Mouse (Mus musculus): ENCODE results near the gene Zg16.
A peak's percentile ranks its signal among the peaks of the same experiment; 100 is the strongest.

Zg16 gene

DNA sequence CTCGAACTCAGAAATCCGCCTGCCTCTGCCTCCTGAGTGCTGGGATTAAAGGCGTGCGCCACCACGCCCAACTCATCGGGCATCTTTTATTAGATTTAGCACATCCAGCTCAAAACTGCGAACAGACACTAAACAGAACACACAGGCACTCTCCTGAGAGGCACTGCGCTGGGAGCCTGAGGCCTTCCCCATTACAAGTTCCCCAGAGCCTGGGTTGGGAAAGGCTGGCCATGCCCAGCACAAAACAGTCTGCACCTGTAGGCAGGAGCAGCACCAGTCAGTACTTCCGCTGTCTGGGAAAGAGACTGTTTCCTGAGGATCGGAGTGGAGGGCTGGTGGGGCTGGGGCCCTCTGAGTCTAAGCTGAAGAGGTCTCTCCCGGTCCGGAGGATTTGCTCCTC, 72.1 kb downstream of the Zg16 start:
- no peaks in the 10 kb centered on the region; the same call in 1 of the 2 replicates for H3K36me3 ChIP-seq (ENCODE audit: control insufficient read depth, insufficient read depth, low read length, poor library complexity, severe bottlenecking)
- DNase-seq (ENCODE audit: low read depth, low spot score), result no peak
- H3K27me3 ChIP-seq (ENCODE audit: control insufficient read depth, insufficient read depth, low read length, poor library complexity, severe bottlenecking), result no peaks in the 10 kb centered on the region

DNA sequence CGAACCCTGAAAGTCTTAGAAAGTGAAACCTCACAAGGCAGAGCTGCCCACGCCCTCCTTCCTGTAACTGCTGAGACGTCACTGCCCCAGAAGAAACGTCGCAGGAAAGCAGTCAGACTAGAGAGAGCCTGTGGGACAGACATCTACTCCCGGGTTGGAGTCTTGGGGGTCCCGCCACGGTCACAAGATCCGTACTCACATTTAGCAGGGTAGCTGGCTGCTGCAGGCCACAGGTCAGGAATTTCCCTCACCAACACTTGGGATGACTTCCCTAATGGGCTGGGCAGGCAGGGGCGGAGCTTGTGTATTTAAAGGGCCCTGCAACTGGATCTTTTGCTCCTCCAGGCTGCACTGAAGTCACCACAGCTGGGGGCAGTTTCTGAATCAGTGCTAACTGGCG, 72.8 kb downstream of the Zg16 start, which contains the start of gene Mvp:
Mvp (minus strand) TSS at position 302 of the 400 bp plus-strand sequence.
- H3K27me3 ChIP-seq (ENCODE audit: control insufficient read depth, insufficient read depth, low read length, poor library complexity, severe bottlenecking), result no peaks in the 10 kb centered on the region
- DNase-seq (ENCODE audit: low read depth, low spot score), result peak; percentile 75
- no peaks in the 10 kb centered on the region; the same call in 1 of the 2 replicates for H3K36me3 ChIP-seq (ENCODE audit: control insufficient read depth, insufficient read depth, low read length, poor library complexity, severe bottlenecking)

DNA sequence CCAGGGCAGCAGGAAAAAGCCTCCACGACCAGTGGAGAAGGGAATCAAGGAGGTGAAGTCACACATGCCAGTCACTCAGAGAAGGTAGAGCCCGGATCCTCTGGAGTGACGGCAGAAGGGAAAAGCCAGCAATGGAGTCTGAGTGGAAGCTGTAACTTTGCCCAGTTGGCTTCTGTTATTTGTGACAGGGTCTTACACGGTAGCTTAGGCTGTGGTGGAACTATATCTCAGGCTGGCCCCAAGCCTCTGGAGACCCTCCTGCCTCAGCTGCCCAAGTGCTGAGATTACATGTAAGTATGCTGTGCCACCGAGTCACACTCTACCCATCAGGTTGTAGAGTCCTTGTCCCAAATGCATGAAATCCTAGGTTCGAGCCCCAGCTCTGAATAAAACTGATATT, 73.7 kb downstream of the Zg16 start:
- DNase-seq (ENCODE audit: low read depth, low spot score), result no peak
- H3K27me3 ChIP-seq (ENCODE audit: control insufficient read depth, insufficient read depth, low read length, poor library complexity, severe bottlenecking), result no peaks in the 10 kb centered on the region
- H3K36me3 ChIP-seq (ENCODE audit: control insufficient read depth, insufficient read depth, low read length, poor library complexity, severe bottlenecking), result no peaks in the 10 kb centered on the region; the same call in 1 of the 2 replicates

DNA sequence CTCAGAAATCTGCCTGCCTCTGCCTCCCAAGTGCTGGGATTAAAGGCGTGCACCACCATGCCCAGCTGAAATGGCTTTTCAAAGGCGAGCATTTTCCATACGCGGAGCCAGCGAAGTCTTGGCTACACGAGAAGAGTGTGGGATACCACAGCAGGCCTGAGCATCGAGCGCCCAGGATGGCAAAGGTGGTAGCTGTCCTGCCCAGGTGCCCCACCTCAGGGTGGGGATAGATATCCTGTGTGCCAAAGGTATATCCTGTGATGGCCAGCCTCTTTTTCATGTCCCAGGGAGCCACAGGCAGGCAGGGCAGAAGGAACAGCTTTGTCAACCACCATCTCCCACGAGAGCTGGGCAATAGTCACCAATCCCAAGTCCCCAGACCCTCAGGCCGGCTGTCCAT, 74.3 kb downstream of the Zg16 start:
- no peaks in the 10 kb centered on the region; the same call in 1 of the 2 replicates for H3K36me3 ChIP-seq (ENCODE audit: control insufficient read depth, insufficient read depth, low read length, poor library complexity, severe bottlenecking)
- no peak for DNase-seq (ENCODE audit: low read depth, low spot score)
- no peaks in the 10 kb centered on the region for H3K27me3 ChIP-seq (ENCODE audit: control insufficient read depth, insufficient read depth, low read length, poor library complexity, severe bottlenecking)

DNA sequence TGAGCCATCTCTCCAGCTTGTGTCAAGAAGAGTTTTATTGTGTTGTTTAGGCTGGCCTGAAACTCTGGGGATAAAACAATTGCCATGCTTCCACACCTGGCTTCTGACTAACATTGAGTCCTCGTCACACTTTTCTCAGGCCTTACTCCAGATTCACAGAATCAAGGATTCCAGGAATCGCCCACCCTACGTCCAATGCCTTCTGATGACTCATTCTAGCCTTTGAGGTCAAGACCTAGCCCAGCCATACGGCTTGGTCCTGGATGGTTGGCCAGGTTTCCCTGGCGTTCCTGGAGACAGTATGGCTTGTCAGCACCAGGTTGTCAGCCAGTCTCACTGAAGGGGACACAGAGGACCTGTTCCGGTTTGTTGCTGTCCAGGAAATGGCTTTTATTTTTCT, 74.8 kb downstream of the Zg16 start:
- no peaks in the 10 kb centered on the region for H3K27me3 ChIP-seq (ENCODE audit: control insufficient read depth, insufficient read depth, low read length, poor library complexity, severe bottlenecking)
- DNase-seq (ENCODE audit: low read depth, low spot score), result no peak
- no peaks in the 10 kb centered on the region; the same call in 1 of the 2 replicates for H3K36me3 ChIP-seq (ENCODE audit: control insufficient read depth, insufficient read depth, low read length, poor library complexity, severe bottlenecking)

DNA sequence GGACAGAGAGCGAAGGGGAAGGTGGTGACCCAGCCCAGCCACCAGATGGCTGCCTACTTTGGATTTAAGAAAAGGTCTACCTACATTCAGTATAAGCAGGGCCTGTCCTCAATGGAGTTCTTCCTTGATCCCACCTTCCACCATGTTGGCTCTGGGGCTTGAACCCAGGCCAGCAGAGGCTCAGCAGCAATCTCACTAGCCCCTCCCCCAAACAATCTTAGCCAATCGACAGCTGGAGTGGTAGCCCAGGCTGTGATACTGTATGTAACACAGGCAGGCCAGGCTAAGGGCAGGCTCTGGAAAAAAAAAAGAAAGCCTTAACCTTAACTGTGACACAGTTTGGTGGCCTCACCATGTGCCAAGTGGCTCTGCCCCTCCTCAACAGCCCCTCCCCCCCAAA, 75.4 kb downstream of the Zg16 start:
- no peak for DNase-seq (ENCODE audit: low read depth, low spot score)
- Histone ChIP-seq H3K27me3 (ENCODE audit: control insufficient read depth, insufficient read depth, low read length, poor library complexity, severe bottlenecking) (no peaks in the 10 kb centered on the region), H3K36me3 (ENCODE audit: control insufficient read depth, insufficient read depth, low read length, poor library complexity, severe bottlenecking) (no peaks in the 10 kb centered on the region; the same call in 1 of the 2 replicates)

DNA sequence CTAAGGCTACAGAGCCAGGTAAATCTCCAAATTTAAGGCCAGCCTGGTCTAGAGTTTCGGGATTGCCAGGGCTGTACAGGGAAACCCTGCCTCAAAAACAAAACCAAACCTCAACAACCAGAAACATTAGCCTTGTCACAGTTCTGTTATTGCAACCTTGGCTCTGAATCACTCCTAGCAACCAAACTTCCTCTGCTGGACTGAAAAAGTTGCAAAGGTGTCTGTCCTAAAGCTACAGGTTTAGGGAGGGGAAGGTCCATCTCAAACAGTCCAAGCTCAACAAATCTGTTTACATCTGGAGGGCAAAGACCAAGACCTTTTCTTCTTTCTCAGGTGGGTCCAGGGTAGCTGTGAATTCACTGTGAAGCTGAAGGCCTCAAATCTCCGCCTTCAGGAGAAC, 76.1 kb downstream of the Zg16 start:
- no peak for DNase-seq (ENCODE audit: low read depth, low spot score)
- Histone ChIP-seq H3K27me3 (ENCODE audit: control insufficient read depth, insufficient read depth, low read length, poor library complexity, severe bottlenecking) (no peaks in the 10 kb centered on the region), H3K36me3 (ENCODE audit: control insufficient read depth, insufficient read depth, low read length, poor library complexity, severe bottlenecking) (no peaks in the 10 kb centered on the region; the same call in 1 of the 2 replicates)

DNA sequence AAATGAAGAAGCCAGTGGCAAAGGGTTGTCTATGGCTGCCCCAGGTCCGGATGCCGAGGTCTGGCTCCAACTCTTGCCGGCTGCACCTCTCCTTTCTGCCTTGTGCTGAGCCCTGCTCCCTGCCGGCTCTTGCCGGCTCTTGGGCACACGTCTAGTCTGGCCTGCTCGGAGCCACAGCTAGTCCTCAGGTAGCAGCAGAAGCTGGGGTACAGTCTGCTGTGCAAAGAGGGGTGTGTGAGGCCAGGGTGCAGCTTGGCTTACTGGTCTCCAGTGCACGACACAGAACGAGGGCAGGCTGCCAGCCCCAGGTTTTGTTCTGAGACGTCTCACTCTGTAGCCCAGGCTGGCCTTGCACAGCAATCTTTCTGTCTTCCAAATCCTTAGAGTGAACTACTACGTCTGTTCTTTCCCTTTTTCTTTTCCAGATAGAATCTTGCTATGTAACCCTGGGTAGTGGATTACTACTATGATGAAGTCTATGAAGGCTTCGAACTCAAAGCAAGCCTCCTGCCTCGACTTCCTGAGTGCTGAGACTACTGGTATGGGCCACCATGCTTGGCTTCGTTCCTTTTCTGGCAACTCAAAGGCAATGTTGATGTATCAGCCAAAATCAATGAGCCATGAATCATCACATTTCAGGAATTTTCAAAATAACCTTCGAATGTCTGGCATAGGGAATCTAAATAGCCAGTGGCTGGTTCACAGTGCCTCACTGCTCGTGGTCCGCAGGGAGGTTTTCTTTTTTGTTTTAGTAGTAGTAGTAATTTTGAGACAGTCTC, 77.6 kb downstream of the Zg16 start:
- no peak for DNase-seq (ENCODE audit: low read depth, low spot score)
- no peaks in the 10 kb centered on the region for H3K36me3 ChIP-seq (ENCODE audit: control insufficient read depth, insufficient read depth, low read length, poor library complexity, severe bottlenecking)
- no peaks in the 10 kb centered on the region for H3K27me3 ChIP-seq (ENCODE audit: control insufficient read depth, insufficient read depth, low read length, poor library complexity, severe bottlenecking)

DNA sequence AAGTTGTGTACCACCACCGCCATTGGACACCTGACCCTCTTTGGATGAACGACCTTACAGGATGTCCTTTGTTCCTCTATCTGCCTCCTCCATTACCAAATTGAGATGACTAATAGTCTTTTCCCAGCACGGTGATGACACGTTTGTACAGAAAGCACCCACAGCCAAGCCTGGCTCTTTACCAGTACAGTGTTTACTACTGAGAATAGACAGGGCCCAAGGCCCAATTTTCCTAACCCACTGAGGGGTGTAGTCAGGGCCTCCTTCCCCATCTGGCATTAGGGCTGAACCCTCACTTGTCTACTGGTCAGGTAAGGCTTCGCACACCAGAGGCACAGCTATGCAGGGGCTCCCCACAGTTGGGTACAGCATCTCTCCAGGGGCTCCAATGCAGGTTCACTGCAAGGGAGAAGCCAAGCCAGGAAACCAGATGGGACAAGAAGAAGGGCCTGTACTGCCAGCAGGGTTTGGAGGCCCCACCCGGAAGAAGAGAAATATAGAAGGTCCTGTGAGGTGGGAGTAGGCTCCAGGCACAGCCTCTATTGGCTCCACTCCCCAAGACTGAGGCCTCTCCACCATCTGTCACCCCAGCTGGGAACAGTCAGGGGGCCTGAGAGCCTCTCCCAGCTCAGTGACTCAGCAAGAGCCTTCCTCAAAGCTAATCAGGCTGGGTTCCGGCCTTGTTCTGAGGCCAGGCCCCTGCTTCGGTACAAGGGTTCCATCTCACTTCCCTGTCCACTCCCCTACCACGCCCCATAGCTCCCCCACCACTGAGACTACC, 78.7 kb downstream of the Zg16 start:
- DNase-seq (ENCODE audit: low read depth, low spot score), result peak; percentile 48
- Histone ChIP-seq H3K36me3 (ENCODE audit: control insufficient read depth, insufficient read depth, low read length, poor library complexity, severe bottlenecking) (no peaks in the 10 kb centered on the region), H3K27me3 (ENCODE audit: control insufficient read depth, insufficient read depth, low read length, poor library complexity, severe bottlenecking) (no peaks in the 10 kb centered on the region)

DNA sequence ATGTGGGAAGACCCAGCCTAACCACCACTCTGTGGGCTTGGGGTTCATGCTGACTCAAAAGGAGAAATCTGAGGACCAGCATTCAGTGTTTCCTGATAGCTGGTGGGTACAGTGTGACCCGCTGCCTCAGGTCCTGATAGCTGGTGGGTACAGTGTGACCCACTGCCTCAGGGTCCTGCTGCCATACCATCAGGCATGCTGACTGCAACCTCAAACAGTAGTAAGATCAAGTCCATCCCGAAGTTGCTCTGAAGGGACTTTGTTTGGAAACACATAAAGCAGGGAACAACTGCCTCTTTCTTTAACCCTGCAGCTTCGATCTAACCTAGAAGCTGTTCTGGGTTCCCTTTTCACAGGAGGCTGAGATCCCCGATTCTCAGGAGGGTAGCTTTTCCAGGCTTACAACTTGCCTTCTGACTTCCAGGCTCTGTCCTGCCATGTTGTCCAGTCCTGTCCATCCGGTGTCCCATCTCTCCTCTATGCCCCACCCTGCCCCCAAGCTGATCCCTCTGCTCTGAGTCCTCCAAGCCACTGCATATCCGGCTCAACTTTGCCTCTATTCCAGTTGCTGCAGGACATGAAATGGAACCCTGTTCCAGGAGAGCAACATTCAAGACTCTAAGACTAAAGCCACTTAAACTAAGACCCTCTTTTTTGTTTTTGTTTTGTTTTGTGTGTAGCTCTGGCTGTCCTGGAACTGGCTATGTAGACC, 79.7 kb downstream of the Zg16 start:
- DNase-seq (ENCODE audit: low read depth, low spot score), result no peak
- no peaks in the 10 kb centered on the region for H3K36me3 ChIP-seq (ENCODE audit: control insufficient read depth, insufficient read depth, low read length, poor library complexity, severe bottlenecking)
- no peaks in the 10 kb centered on the region for H3K27me3 ChIP-seq (ENCODE audit: control insufficient read depth, insufficient read depth, low read length, poor library complexity, severe bottlenecking)

DNA sequence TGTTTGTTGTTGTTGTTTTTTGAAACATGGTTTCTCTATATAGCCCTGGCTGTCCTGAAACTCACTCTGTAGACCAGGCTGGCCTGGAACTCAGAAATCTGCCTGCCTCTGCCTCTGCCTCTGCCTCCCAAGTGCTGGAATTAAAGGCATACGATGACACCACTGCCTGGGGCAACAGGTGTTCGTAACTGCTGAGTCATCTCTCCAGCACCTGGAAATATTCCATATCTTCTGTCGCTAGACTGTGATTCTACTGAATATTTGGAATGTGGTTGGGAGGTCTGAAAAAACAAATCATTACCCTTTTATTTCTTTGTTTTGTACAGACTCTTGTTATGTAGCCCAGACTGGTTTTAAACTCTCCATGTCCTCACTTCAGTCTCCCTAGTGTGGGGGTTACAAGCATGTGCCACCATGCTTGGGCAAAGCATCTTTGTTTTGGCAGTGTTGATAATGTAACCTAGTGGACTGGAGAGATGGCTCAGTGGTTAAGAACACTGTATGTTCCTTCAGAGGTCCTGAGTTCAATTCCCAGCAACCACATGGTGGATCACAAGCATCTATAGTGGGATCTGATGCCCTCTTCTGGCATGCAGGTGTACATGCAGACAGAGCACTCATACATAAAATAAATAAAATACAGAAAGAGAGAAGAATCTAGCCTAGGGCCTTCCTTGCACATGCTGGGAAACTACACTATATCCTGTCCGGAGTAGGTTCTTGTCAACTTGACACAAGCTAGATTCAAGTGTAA, 82.8 kb downstream of the Zg16 start:
- Histone ChIP-seq H3K36me3 (ENCODE audit: control insufficient read depth, insufficient read depth, low read length, poor library complexity, severe bottlenecking) (0 out of 2 replicates have a peak, but pooled peaks cover 4% of the 10 kb centered on the region), H3K27me3 (ENCODE audit: control insufficient read depth, insufficient read depth, low read length, poor library complexity, severe bottlenecking) (no peaks in the 10 kb centered on the region)
- DNase-seq (ENCODE audit: low read depth, low spot score), result no peak

DNA sequence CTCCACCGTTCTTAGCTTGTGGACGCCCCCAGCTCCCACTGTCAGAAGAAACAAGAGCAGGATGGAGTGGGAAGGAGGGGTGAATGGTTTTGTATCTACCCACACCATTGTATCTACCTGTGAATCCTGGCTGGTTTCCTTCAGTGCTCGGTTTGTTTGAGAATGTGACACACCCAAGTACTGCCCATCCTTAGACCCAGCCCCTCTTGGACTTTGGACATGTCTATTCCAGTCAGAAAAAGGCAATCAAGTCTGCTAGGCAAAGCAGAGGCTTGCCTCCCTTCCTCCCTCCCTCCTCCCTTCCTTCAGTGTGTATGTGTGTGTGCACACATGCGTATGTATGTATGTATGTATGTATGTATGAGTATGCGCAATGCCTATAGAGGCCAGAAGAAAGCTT, 83.5 kb downstream of the Zg16 start:
- Histone ChIP-seq H3K36me3 (ENCODE audit: control insufficient read depth, insufficient read depth, low read length, poor library complexity, severe bottlenecking) (0 out of 2 replicates have a peak, but pooled peaks cover 4% of the 10 kb centered on the region), H3K27me3 (ENCODE audit: control insufficient read depth, insufficient read depth, low read length, poor library complexity, severe bottlenecking) (no peaks in the 10 kb centered on the region)
- no peak for DNase-seq (ENCODE audit: low read depth, low spot score)
